Mouse (Mus musculus) neural tube, embryonic 14.5 days (tissue): ENCODE data around the gene Sctr. TPM values are rescaled to one million over a fixed set of nuclear protein-coding genes. Genes with fewer than 3 reads are reported as not detected.
A peak's percentile ranks its signal among the peaks of the same experiment; 100 is the strongest.
"Not testable (repeated sequence)": the region's sequence is repeated elsewhere in the genome, so short reads cannot be mapped to it uniquely, and the experiment has no call there.

Experiments
- ATAC-seq: fragments of 200-750 bp; cut with Nextera tagmentation; 2 replicates; pipeline ENCODE4 v1.8.0; 2017; ENCODE audit warnings: low read depth, mild to moderate bottlenecking, moderate TSS enrichment, moderate library complexity
- H3K27ac ChIP-seq: fragments of 300-500 bp; sonication (generic); 2 replicates; pipeline ENCODE4 v1.5.1; 2014; ENCODE audit warnings: low read depth, mild to moderate bottlenecking, control low read depth, low read length, moderate library complexity, mixed read lengths
- H3K27me3 ChIP-seq: fragments of 300-500 bp; sonication (generic); 2 replicates; pipeline ENCODE4 v1.6.1; 2014; ENCODE audit warnings: low read length; ENCODE audit not compliant: control insufficient read depth, insufficient read depth
- H3K36me3 ChIP-seq: fragments of 300-500 bp; sonication (generic); 2 replicates; pipeline ENCODE4 v1.6.1; 2014; ENCODE audit warnings: low read length, mixed read lengths; ENCODE audit not compliant: control insufficient read depth, insufficient read depth
- H3K4me1 ChIP-seq: fragments of 300-500 bp; sonication (generic); 2 replicates; pipeline ENCODE4 v1.6.1; 2014; ENCODE audit warnings: low read length; ENCODE audit not compliant: control insufficient read depth, insufficient read depth
- H3K4me2 ChIP-seq: fragments of 300-500 bp; sonication (generic); 2 replicates; pipeline ENCODE4 v1.6.1; 2014; ENCODE audit warnings: mild to moderate bottlenecking, low read depth, low read length, control low read depth
- H3K4me3 ChIP-seq: fragments of 300-500 bp; sonication (generic); 2 replicates; pipeline ENCODE4 v1.5.1; 2014; ENCODE audit warnings: low read depth, low read length, control low read depth, mixed read lengths
- H3K9ac ChIP-seq: fragments of 300-500 bp; sonication (generic); replicated peaks from 2 replicates; pipeline ENCODE4 v1.6.1; 2014; ENCODE audit warnings: low read depth, mild to moderate bottlenecking, control low read depth, low read length, mixed read lengths
- H3K9me3 ChIP-seq: fragments of 300-500 bp; sonication (generic); 2 replicates; pipeline ENCODE4 v1.6.1; 2016; ENCODE audit warnings: low read length; ENCODE audit not compliant: control insufficient read depth
- WGBS: fragments of 180-500 bp; shearing (Covaris S2); extraction: QIAGEN DNeasy Blood & Tissue Kit; methylation state at CpG from one replicate; pipeline ENCODE4 v1.1.7; 2014; 5-methylcytosine and 5-hydroxymethylcytosine counted together
- polyA plus RNA-seq: library from polyadenylated mRNA; unstranded; fragments of >200 nt; fragmentation: Nextera tagmentation; extraction: Ambion mirVana; gene quantifications from 2 replicates; pipeline ENCODE4 v1.2.1, GENCODE M21; 2014

Sctr gene
- polyA plus RNA-seq, 1 experiment from 2014 or later: 0.66 TPM

- WGBS: 48% methylated on average over 7 of the region's 7 CpGs
- Histone ChIP-seq H3K36me3 (no peaks in the 10 kb centered on the region), H3K9ac (no peak overlapping the region), H3K27ac (no peak overlapping the region), H3K9me3 (no peaks in the 10 kb centered on the region), H3K4me1 (no peaks in the 10 kb centered on the region), H3K4me3 (no peak overlapping the region), H3K27me3 (no peaks in the 10 kb centered on the region), H3K4me2 (no peak overlapping the region)
- no peak for ATAC-seq
Measured at GRCm38 (mm10) chr1:120082957-120083585, 76.4 kb downstream of the Sctr start.

- H3K9me3 ChIP-seq: no peaks in the 10 kb centered on the region
- ATAC-seq: no peak
- WGBS: 60% methylated on average over 5 of the region's 5 CpGs
- H3K9ac ChIP-seq: no peak overlapping the region
- H3K4me3 ChIP-seq: no peak overlapping the region
- H3K27ac ChIP-seq: no peak overlapping the region
- no peaks in the 10 kb centered on the region for H3K27me3 ChIP-seq
- H3K4me1 ChIP-seq: no peaks in the 10 kb centered on the region
- H3K36me3 ChIP-seq: no peaks in the 10 kb centered on the region
- no peak overlapping the region for H3K4me2 ChIP-seq
Measured at GRCm38 (mm10) chr1:120083921-120084517, 77.3 kb downstream of the Sctr start.

GRCm38 (mm10) chr1:120085696-120086095, 79.0 kb downstream of the Sctr start:
- Histone ChIP-seq H3K4me1 (no peaks in the 10 kb centered on the region), H3K9ac (no peak overlapping the region), H3K36me3 (no peaks in the 10 kb centered on the region), H3K4me3 (no peak overlapping the region), H3K4me2 (no peak overlapping the region), H3K27ac (no peak overlapping the region), H3K27me3 (no peaks in the 10 kb centered on the region), H3K9me3 (no peaks in the 10 kb centered on the region)
- ATAC-seq: no peak
- 70% methylated on average over 3 of the region's 3 CpGs for WGBS

GRCm38 (mm10) chr1:120086644-120087043, 80.0 kb downstream of the Sctr start:
- 74% methylated on average over 13 of the region's 13 CpGs for WGBS
- H3K9me3 ChIP-seq: no peaks in the 10 kb centered on the region
- ATAC-seq: no peak
- H3K36me3 ChIP-seq: no peaks in the 10 kb centered on the region
- H3K27ac ChIP-seq: no peak overlapping the region
- H3K4me1 ChIP-seq: no peaks in the 10 kb centered on the region
- H3K4me3 ChIP-seq: no peak overlapping the region
- no peak overlapping the region for H3K9ac ChIP-seq
- no peaks in the 10 kb centered on the region for H3K27me3 ChIP-seq
- no peak overlapping the region for H3K4me2 ChIP-seq

GRCm38 (mm10) chr1:120089180-120089579, 82.5 kb downstream of the Sctr start:
- no peak for ATAC-seq
- Histone ChIP-seq H3K4me1 (no peaks in the 10 kb centered on the region), H3K27me3 (no peaks in the 10 kb centered on the region), H3K4me2 (no peak overlapping the region), H3K9me3 (no peaks in the 10 kb centered on the region), H3K27ac (no peak overlapping the region), H3K36me3 (no peaks in the 10 kb centered on the region), H3K4me3 (no peak overlapping the region), H3K9ac (no peak overlapping the region)
- 6% methylated on average over 5 of the region's 5 CpGs for WGBS

- WGBS: 83% methylated on average over 8 of the region's 8 CpGs
- Histone ChIP-seq H3K4me1 (no peaks in the 10 kb centered on the region), H3K27ac (no peak overlapping the region), H3K36me3 (no peaks in the 10 kb centered on the region), H3K4me2 (no peak overlapping the region), H3K9ac (no peak overlapping the region), H3K9me3 (no peaks in the 10 kb centered on the region), H3K4me3 (no peak overlapping the region), H3K27me3 (no peaks in the 10 kb centered on the region)
- ATAC-seq: no peak
Measured at GRCm38 (mm10) chr1:120090880-120091570, 84.3 kb downstream of the Sctr start.

- H3K4me3 ChIP-seq, H3K4me2 ChIP-seq, H3K9ac ChIP-seq, H3K27me3 ChIP-seq, H3K9me3 ChIP-seq, H3K4me1 ChIP-seq, H3K36me3 ChIP-seq, H3K27ac ChIP-seq: not testable (repeated sequence)
- peak; percentile 44; the same call in 1 of the 2 replicates for ATAC-seq
- 53% methylated on average over 11 of the region's 14 CpGs for WGBS
Measured at GRCm38 (mm10) chr1:120093482-120094134, 86.9 kb downstream of the Sctr start.

GRCm38 (mm10) chr1:120094920-120095319, 88.2 kb downstream of the Sctr start:
- Histone ChIP-seq H3K27ac (no peak overlapping the region), H3K4me3 (no peak overlapping the region), H3K4me2 (no peak overlapping the region), H3K9me3 (no peaks in the 10 kb centered on the region), H3K4me1 (no peaks in the 10 kb centered on the region), H3K9ac (no peak overlapping the region), H3K27me3 (no peaks in the 10 kb centered on the region), H3K36me3 (no peaks in the 10 kb centered on the region)
- no peak for ATAC-seq
- WGBS: 88% methylated on average over 3 of the region's 3 CpGs

- H3K27ac ChIP-seq: no peak overlapping the region
- no peak overlapping the region for H3K4me3 ChIP-seq
- H3K9ac ChIP-seq: no peak overlapping the region
- WGBS: 14% methylated on average over 7 of the region's 7 CpGs
- H3K4me1 ChIP-seq: no peaks in the 10 kb centered on the region
- no peaks in the 10 kb centered on the region for H3K9me3 ChIP-seq
- no peaks in the 10 kb centered on the region for H3K36me3 ChIP-seq
- no peak for ATAC-seq
- no peaks in the 10 kb centered on the region for H3K27me3 ChIP-seq
- H3K4me2 ChIP-seq: no peak overlapping the region
Measured at GRCm38 (mm10) chr1:120098327-120098726, 91.6 kb downstream of the Sctr start.
